Mouse (Mus musculus) embryo, embryonic 10 days (tissue): ENCODE data around the gene Selplg.

Experiments used
- DNase-seq: peaks from one replicate; pipeline ENCODE4 v3.0.0-alpha.2; 2015; ENCODE audit warnings: low spot score

Selplg gene

DNA sequence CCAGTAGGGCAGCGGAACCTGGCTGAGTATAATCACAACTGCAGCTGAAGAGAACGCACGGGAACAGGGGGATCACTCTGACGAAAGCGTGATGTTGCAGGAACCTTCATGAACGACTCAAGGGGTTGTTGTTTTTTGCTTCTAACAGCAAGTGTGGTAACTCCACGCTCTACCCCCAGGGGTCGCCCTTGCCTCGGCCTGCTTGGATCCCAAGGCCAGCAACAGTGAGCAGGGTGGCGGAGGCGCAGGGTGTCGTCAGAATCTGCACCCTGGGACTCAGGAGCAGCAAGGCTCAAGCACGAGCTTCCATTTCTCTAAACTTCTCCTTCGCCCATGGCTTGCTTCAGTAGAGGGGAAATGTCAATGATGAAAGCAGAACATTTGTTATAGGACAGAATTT, 22.1 kb upstream of the Selplg start:
- DNase-seq: peak; percentile 87

DNA sequence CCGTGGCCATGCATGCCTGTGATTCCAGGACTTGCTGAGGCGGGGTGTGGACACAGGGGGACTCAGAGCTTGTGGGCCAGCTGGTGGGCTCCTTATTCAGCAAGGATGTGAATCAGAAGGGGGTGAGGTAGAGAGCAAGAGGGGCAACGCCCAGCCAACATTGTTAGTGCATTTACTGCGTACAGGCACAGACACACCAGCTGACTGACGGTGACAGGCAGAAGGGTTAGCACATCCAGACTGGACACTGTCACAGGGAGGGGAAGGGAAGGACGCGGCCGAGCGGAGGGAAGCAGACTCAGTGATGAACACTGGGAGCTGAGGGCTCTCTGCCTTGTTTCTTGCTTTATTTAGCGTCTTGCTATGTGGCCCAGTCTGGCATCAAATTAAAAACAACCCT, 21.1 kb upstream of the Selplg start:
- no peak for DNase-seq

DNA sequence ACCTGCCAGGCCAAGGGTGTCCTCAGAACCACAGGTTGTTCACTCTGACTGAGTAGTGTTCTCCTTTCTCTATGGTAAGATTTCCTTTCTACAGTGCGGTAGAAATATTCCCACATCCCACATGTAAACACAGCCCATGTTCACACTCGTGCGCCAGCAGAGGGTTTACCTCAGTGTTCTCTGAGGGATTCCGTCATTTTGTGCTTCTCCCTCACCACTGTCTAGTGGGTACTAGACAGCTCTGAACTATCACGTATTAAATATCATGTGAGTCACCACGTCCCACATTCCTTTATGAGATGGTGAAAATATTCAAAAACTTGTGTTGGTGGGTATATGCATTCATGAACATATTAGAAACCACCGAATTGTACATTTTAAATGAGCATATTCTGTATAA, 20.0 kb upstream of the Selplg start:
- no peak for DNase-seq

DNA sequence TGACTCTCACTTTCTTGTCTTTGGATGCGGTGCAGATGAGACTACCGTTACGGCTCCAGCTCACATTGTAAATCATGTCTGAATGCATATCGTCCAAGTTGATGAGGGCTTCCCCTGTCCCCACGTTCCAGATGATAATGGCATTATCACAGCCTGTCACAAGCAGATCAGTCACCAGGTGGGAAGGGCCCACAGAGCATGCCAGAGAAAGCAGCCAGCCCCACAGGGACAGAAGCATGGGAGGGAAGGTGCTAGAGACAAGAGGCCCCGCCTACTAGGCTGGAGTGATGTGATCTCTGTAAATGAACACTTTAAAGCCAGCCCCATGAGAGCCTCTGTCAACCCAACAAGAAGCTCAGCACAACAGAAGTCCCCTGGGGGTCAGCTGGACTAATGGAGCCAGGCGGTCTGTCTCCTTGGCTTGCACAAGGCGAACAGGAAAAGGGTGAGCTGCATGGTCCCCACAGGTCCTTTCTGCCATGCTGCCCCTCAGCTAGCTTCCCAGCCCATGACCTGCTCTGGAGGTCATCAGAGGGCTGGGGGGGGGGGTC, 18.3 kb upstream of the Selplg start:
- DNase-seq: no peak

DNA sequence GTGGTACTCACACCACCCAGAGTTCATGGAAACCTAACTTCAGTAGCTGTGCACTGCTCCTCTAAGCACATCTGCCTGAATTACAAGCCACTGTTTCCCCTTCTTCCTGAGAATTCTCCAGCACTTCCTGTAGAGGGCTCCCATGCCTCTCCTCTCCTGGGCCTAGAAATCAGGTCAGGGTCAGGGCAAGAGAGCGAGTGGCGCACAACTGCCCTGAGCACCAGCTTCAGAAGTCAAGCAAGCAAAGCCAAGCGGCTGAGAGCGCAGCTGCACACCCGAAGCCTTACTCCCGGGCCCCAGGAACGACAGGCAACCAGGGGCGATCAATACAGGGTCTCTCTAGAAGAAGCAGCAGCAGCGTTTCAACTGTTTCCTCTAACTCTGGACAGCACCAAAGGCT, 15.2 kb upstream of the Selplg start:
- no peak for DNase-seq

DNA sequence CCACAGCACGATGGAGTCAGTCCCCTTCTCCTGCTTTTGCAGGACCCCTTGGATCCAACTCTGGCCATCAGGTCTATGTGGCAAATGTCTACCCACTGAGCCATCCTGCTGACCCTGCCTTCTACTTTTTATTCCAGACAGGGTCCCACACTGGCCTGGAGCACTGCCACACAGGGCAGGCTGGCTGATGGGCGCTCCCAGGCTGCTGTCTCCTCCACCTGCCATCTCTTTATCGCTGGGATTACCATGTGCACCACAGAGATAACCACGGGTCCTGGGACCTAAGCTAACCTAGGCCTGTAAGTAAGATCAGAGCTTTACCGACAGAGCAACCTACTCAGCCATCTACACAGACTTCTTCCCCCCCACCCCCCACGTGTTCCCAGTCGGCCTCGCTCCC, 14.2 kb upstream of the Selplg start:
- no peak for DNase-seq

DNA sequence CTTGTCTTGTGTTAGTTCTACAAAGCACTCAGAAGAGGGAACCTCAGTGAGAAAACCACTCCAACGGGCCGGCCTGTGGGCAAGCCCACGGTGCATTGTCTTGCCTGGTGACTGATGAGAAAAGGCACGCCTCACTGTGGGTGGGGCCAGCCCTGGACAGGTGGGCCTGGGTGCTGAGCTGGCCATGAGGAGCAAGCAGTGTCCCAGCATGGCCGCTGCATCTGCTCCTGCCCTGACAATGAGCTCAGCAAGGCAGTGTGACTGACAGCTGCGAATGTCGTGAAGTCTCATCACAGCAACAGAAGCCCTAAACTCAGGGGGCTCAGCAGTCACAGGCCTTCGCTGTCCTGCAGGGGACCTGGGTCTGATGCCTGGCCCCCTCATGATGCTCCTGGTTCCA, 13.2 kb upstream of the Selplg start:
- no peak for DNase-seq

DNA sequence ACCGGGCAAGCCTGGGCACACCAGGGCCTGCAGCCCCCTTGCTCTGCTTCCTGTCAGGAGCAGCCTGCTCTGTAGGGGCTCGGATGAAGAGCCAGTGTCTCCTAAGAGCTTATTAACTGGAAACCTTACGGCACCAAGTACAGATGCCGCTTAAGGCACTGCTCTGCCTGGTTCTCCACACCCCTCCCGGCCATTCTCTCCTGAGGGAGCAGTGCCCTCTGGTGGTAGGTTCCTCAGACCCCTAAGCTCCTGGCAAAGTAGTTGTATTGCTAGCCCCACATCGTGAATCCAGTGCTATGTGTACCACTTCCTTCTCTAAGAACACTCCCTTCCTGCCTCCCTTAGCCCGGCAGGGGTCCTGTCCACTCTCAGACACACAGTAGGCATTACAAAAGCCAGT, 12.3 kb upstream of the Selplg start:
- peak; percentile 74 for DNase-seq

DNA sequence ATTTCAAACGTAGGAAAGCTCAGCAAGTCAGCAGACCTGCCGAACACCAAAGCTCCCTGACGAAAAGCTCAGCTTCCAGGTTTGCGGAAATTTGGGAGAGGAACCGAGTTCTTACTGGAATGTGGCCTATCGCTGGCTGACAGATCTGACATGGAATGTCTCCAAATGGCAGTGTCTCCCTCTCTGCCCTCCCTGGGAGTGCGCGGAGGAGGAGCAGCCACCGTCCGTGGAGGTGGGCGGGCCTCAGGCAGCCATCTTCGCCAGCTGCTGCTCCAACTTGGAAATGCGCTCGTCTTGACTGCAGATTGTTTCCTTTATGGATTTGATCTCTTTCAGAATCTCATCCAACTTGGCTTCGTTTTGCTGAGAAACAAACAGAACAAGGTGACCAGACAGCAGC, 11.7 kb upstream of the Selplg start:
- DNase-seq: no peak

DNA sequence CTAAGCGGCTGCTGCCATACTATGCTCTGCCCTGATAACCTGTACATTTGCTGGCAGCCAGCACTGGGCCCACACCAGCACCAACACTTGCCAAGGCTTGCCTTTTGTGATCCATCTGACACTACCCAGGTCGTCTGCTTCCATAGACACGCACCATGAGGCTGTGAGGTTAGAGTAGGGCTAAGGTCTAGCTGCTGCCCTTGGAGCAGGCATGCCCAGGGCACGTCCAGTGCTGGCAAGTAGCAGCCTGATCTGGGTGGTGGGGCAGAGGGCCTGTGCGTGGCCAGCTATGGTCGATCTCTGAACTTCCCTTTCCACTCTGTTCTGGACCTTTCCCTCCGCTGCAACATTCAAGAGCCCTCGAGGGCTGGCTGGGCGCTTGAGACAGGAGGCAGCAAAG, 10.5 kb upstream of the Selplg start:
- no peak for DNase-seq

DNA sequence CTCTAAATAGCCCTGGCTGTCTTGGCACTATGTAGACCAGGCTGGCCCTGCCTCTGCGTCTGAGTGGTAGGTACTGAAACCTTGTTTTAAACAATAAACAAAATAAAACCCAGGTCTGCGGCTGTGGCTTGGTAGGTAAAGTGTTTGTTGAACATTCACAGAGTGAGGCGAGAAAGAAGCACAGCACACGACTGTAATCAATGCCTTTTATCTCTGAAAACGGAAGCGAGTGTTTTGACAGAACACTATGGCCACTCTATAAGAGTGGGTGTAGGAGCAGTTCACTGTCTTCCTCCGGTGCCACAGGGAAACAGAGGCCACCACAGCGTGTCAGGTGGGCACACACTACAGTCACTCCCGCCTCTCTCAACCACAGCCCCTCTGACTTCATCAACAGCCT, 9.8 kb upstream of the Selplg start:
- DNase-seq: no peak

DNA sequence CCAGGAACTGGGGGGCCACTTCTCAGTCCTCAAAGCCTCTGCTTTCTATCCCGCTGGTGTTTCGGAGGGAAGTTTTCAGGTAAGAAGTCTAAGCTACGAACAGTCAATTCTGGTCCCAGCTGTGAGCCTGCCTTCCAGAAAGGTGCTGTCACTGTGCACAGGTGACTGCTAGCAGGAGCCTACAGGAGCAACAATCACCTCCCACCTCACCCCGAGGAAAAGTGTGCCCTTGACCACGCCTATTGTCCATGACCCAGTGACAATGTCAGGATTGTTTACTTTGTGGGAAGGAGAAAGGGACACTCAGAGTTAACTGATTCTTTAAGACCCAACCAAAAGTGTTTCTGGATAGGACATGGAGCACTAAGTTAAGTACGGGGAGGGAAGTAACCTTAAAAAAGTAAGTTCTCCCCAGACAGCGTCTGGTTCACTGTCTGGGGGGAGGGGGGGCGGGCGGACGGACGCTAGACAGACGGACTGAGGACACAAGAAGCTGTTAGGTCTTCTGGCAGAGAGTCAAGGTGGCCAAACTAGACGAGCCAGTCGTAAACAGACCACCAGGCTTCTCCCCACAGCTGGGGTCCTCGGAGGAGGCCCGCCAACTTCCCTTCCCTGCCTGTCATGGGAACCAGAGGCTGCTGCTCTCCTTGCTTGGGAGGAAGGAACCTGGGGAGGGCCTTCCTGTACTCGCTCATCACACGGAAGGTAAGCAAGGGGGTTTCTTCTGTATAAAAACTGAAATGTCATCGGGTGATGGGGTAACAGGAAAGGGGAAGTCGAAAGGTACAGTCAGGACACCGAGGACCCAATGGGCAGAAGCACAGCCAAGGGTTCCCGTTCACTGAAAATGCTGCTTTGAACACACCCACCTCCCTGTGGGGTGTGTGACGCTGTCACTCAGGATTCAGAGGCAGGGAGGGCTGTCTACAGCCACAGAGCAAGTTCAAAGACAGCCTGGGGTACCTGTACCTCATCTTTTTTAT, 9.1 kb upstream of the Selplg start:
- no peak for DNase-seq

DNA sequence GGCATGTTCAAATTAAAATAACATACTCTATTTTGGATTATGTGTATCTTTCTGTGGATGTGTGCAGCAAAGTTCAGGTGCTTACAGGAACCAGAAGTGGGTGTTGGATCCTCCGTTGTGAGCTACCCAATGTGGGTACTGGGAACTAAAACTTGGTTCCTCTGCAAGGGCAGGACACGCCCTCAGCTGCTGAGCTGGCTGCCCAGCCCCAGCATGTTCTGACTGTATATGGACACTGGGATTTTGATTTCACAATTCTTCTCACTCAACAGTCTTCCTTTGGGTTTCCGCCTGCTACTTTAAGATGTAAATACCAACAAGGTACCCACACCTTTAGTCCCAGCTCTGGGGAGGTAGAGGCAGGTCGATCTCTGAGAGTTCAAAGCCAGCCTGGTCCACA, 8.0 kb upstream of the Selplg start:
- no peak for DNase-seq

DNA sequence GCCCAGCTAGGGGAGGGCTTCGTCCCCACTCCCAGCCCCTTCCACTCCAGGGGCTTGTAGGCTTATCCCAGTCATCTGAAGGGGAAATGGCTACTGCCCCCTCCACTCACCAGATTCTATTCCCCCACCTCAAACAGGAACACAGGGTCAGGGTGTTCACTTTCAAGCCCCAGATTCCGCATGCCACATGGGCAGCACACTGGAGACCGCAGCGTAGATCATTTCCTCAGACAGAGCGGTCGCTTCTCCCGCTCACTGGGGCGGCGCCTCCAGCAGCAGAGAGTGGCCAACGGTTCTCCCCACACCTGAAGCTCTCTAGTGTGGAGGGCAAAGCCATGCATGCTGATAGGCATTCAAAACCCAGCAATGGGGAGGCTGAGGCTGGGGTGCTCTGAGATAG, 4.5 kb upstream of the Selplg start:
- DNase-seq: no peak

DNA sequence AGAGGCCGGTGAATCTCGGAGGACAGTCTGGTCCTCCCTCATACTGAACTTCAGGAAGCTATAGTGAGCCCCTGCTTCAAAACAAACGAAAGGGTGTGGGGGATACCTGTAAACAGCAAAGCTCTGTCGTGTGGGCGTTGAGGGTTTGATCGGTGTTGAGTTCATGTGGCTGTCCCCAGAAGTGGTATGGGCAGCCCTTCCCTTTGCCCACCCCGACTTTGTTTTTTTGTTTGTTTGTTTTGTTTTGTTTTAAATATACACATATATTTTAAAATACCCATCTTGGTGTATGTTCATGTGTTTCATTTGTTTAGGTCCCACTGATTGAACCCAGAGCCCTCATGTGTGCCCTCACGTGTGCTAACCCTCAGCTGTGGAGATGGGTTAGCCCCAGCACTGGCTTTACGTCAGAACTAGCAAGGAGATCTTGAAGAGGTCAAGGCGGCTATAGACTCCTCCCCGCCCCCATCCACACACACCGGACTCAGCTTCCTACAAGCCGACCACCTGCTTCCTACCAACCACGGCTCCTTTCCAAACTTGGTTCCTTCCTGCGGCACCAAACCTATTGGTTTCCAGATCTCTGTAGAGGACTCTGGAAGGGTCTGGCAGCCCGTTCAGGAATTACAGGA, 988 bp upstream of the Selplg start:
- no peak for DNase-seq

DNA sequence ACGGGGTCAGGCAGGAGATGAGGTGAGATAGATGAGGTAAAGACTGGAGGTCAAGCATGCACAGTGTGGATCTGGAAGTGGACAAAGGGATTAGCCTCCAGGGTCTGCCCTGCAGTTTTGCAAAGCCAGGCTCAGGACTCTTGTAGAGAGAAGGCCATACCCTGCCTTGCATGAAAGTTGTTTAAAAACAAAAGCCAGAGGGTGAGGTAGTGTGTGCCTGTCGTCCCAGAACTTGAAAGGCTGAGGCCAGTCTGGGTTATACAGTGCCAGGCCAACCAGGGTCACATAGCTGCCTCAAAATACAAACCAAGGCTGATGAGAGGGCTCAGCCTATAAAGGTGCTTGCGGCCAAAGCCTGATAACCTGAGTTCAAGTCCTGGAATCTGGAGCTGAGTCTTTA, 703 bp downstream of the Selplg start:
- DNase-seq: no peak

DNA sequence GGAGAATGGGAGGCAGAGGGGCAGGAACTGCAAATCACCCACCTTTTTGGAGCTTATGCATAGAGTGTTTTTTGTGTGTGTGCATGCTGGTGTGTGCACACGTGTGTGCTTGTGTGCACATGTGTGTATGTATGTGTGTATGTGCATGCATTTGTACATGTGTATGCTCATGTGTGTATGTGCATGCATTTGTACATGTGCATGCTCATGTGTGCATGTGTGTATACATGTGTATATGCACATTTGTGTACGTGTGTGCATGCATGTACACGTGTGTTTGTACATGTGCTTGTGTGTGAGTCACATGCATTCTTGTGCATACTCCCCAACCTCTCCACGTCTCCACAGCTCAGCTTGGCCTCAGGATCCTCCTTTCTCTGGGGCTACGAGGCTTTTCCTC, 1.6 kb downstream of the Selplg start:
- DNase-seq: no peak

DNA sequence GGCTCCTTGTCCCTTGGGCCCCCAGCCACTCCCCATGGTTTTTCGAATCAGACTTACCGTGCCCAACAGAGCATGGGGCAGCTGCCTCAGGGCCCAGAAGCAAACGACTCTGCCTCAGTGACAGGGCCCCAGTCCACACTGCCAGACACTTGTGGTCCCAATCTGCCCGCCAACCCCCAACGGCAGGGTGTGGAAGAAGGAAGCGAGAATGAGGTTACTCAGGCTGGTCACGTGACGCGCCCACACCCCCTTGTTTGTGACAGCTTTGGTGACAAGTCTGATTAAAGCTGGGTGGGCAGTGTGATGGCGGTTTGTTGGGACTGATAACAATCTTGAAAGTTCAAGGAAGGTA, 2.2 kb downstream of the Selplg start:
- no peak for DNase-seq

DNA sequence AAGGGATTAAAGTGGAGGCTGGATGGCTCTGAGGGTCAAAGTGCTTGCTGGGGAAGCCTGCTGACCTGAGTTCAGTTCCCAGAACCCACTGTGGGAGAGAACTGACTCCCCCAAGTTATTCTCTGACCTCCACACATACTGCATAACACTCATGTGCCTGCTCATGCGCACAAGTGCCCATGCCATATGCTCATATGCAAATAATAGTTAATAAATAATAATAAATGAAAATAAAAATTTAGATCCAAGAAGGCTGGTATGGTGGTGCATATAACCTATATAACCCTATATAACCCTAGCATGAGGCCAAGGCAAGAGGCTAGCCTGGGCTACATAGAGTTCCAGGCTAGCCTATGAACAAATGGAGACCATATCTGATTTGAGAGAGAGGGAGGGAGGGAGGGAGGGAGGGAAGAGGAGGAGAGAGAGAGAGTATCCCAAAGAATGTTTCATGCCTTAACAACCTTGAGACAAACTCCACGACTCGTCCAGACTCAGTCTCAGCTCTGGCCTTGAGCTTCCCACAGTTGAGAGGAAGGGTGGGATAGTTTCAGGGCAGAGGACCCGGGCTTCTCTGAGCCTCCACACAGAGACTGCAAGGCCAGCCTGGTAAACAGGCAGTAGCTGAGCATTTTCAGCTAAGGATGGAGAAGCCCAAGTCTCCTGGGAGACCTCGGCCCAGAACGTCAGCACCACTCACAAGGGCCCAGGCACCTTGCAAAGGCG, 2.7 kb downstream of the Selplg start:
- DNase-seq: no peak

DNA sequence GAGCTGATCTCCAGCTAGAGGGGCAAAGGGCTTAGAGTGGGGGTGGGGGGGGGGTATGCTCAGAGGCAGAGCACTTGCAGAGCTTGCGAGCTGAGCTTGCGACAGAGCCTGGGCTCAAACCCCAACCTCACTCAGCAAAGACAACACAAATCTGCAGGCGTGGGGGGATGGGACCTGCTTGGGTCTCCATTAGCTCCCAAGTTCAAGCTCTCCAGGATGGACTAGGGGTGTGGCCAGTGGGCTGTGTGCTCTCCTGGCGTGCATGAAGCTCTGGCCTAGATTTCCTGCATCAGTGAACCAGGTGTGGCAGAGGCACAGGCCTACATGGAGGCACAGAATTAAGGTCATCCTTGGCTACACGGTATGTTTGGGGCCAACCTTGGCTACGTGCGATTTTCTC, 4.0 kb downstream of the Selplg start:
- no peak for DNase-seq

DNA sequence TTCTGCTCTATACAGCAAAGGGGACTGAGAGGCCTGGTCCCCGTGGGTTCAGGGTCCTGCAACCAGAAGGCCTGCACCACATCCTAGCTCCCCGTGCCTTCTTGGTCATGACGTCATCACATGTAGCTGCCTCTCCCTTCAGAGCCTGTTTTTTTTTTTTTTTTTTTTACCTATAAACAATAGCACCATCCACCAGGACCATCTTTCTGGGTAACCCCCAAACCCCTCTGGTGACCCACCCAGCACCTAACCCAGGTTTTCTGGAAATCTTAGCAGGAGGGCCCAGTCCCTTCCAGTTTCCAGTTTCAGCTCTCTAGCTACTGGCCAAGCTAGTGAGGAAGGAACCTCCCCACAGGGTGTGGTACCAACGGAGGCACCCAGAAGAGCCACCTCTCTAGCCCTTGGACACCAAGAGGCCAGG, 4.4 kb downstream of the Selplg start:
- no peak for DNase-seq

DNA sequence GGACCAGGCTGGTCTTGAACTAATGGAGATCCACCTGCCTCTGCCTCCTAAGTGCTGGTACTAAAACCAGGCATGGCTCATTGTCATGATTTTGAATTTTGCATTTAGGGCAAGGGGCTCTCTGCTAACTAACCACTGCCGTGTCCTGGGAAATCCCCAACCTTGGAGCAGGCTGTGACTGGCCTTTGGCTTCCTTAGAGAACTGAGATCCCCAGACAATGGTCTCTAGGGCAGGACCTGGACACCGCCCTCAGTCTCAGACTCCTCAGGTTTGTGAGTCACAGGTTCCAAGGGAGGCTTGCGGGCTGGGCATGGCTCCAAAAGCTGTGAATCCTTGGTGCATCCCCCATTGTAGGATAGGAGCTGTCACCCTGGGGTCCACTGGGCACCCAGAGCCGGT, 5.8 kb downstream of the Selplg start:
- DNase-seq: no peak

DNA sequence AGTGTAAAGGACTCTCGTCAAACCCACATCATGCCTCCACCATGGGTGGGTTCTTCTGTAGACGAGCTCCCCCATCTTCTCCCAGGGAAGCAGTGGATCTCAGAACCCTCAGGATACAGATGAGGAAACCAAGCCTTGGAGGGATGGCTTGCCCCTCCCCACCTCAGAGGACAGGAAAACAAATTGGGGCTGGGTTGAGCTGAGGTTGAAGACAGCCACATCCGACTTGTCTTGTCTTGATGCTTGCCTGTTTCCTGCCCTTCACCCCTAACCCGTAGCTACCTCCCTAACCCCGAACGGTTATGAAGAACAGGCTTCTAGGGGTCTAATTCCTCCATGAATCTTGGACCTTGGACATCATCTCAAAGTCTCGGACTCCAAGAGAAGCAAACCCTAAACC, 6.9 kb downstream of the Selplg start:
- no peak for DNase-seq
